Mouse (Mus musculus): ENCODE data around the gene 2010111I01Rik.

GRCm38 (mm10) chr13:63245218-63245617, 280.5 kb downstream of the 2010111I01Rik start:
- TF ChIP-seq CHD1 (IDR thresholded peaks at IDR 0.05; ENCODE audit: low read depth, low read length) (no peak), NELFE (IDR thresholded peaks at IDR 0.05; ENCODE audit: low read depth, low read length) (no peak), GABPA (IDR thresholded peaks at IDR 0.05; ENCODE audit: low read depth, low read length) (no peak), CTCF (IDR thresholded peaks at IDR 0.05 in 2 of 3, conservative IDR thresholded peaks at IDR 0.05 in 1 of 3; ENCODE audit: control insufficient read depth in 1 of 3, insufficient read depth in 1 of 3, low read depth in 2 of 3, low read length in 3 of 3, poor library complexity in 1 of 3, severe bottlenecking in 1 of 3) (no peak)

All from MEL (cell line).